Mouse (Mus musculus): ENCODE results near the gene Smim11. TPM values are rescaled to one million over a fixed set of nuclear protein-coding genes. Genes with fewer than 3 reads are reported as not detected.

Gene Smim11
- total and polyA plus RNA-seq, 3 experiments = 85.8 to 127 (median 93.0) TPM

DNA sequence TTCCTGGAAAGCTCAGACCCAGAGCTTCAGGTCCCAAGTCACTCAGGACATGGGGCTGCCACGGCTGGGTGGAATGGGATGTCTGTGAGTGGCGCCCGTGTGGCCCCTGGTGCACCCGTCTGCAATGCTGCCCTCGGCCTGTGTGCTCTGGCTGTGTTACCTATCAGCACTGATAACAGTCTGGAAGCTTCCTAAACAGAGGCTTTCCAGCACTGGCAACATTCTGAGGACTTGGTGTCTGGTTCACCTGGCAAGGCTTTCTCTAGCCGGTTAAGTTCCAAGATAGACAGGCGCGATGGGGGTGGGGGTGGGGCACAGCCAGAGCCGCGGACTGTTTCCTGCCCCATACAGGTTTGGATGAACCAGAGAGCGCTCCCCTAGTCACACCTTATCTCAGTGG lies 54.9 kb downstream of the Smim11 start:
- no peak for DNase-seq (ENCODE audit: extremely low read depth)
- Histone ChIP-seq H3K4me3 (replicated peaks in 1 of 3; ENCODE audit: low read depth in 2 of 3, low read length in 2 of 3, poor library complexity in 1 of 3) (no peak overlapping the region), H3K9ac (ENCODE audit: insufficient read depth, low read depth) (no peak overlapping the region), H3K79me2 (replicated peaks; ENCODE audit: control insufficient read depth, extremely low read depth, insufficient read depth, poor library complexity, severe bottlenecking) (no peaks in the 10 kb centered on the region), H3K27ac (ENCODE audit: insufficient read depth, low read depth) (no peak overlapping the region), H3K4me2 (ENCODE audit: insufficient read depth, low read depth, poor library complexity, severe bottlenecking) (no peak overlapping the region), H3K27me3 (replicated peaks) (peaks cover 3% of the 10 kb centered on the region), H3K36me3 (replicated peaks in 1 of 2; ENCODE audit: control insufficient read depth in 1 of 2, insufficient read depth in 1 of 2, low read length in 1 of 2) (no peaks in the 10 kb centered on the region), H3K9me3 (replicated peaks; ENCODE audit: low read length) (no peaks in the 10 kb centered on the region), H3K4me1 (ENCODE audit: control insufficient read depth in 1 of 2, insufficient read depth in 2 of 2) (peaks cover 23 to 44% of the 10 kb centered on the region in 2 experiments)
- in situ Hi-C loops (cut with MboI; ENCODE audit: low pct_ligation_motif_present, low pct_unique_long_range_greater_than_20kb, low sequenced_read_pairs) = no loop called here
- TF ChIP-seq JUND (conservative IDR thresholded peaks at IDR 0.05; ENCODE audit: low read depth, low read length) (no peak), BHLHE40 (IDR thresholded peaks at IDR 0.05; ENCODE audit: low read depth, low read length) (no peak), POLR2A (IDR thresholded peaks at IDR 0.05; ENCODE audit: low read depth, low read length) (no peak), ETS1 (conservative IDR thresholded peaks at IDR 0.05; ENCODE audit: low read depth, low read length) (no peak)
- dilution Hi-C loops (cut with MboI; ENCODE audit: extremely low pct_ligation_motif_present, extremely low pct_unique_long_range_greater_than_20kb, low sequenced_read_pairs) = no loop called here

DNA sequence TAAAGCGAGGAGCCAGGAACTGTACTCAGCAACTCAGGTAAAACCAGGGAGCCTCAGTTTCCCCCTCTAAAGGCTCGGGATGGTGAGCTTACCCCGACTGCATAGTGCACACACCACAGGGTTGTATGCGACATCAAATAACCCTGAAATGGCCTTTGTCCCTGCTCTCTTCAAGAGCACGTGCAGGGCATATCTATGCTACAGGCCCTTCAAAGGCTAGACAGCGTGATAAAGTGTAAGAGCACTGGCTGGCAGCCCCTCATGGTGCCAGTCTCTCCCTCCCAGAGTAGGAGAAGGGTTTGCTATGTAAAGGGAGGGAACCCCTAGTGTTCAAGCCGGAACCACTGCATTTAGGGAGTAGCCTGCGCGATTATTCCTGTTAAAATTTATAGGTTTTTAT lies 55.9 kb downstream of the Smim11 start:
- TF ChIP-seq CHD1 (IDR thresholded peaks at IDR 0.05; ENCODE audit: low read depth, low read length) (no peak), RAD21 (IDR thresholded peaks at IDR 0.05; ENCODE audit: low read depth, low read length) (no peak), ZMIZ1 (IDR thresholded peaks at IDR 0.05; ENCODE audit: low read depth, low read length) (no peak), USF2 (conservative IDR thresholded peaks at IDR 0.05; ENCODE audit: low read depth, low read length) (no peak), IRF4 (IDR thresholded peaks at IDR 0.05; ENCODE audit: low read depth, low read length) (no peak), EP300 (IDR thresholded peaks at IDR 0.05; ENCODE audit: low read length) (no peak), POLR2AphosphoS2 (IDR thresholded peaks at IDR 0.05; ENCODE audit: low read depth, low read length) (no peak), MXI1 (IDR thresholded peaks at IDR 0.05; ENCODE audit: low read depth, low read length) (no peak), NELFE (IDR thresholded peaks at IDR 0.05; ENCODE audit: low read depth, low read length) (no peak), TCF12 (IDR thresholded peaks at IDR 0.05; ENCODE audit: low read depth, low read length) (no peak), TBP (conservative IDR thresholded peaks at IDR 0.05; ENCODE audit: low read depth, low read length) (no peak), USF1 (IDR thresholded peaks at IDR 0.05; ENCODE audit: low read depth, low read length) (no peak), SMC3 (IDR thresholded peaks at IDR 0.05; ENCODE audit: low read depth, low read length) (no peak), JUN (IDR thresholded peaks at IDR 0.05; ENCODE audit: insufficient read depth, low read depth, low read length) (no peak), MAX (IDR thresholded peaks at IDR 0.05; ENCODE audit: low read length) (no peak), ZNF384 (IDR thresholded peaks at IDR 0.05; ENCODE audit: low read depth, low read length) (no peak), GABPA (IDR thresholded peaks at IDR 0.05; ENCODE audit: insufficient replicate concordance, low read depth, low read length) (no peak), ELF1 (IDR thresholded peaks at IDR 0.05; ENCODE audit: low read depth, low read length) (no peak), MYC (IDR thresholded peaks at IDR 0.05; ENCODE audit: low read depth, low read length) (no peak), NRF1 (IDR thresholded peaks at IDR 0.05; ENCODE audit: low read depth, low read length) (no peak)
- no peak for DNase-seq (ENCODE audit: extremely low read depth)
- Histone ChIP-seq H3K36me3 (replicated peaks in 1 of 2; ENCODE audit: control insufficient read depth in 1 of 2, insufficient read depth in 1 of 2, low read length in 1 of 2) (no peaks in the 10 kb centered on the region), H3K4me3 (replicated peaks in 1 of 3; ENCODE audit: low read depth in 2 of 3, low read length in 2 of 3, poor library complexity in 1 of 3) (no peak overlapping the region), H3K27ac (ENCODE audit: insufficient read depth, low read depth) (no peak overlapping the region), H3K9ac (ENCODE audit: insufficient read depth, low read depth) (no peak overlapping the region), H3K9me3 (replicated peaks; ENCODE audit: low read length) (no peaks in the 10 kb centered on the region), H3K4me2 (ENCODE audit: insufficient read depth, low read depth, poor library complexity, severe bottlenecking) (no peak overlapping the region), H3K4me1 (ENCODE audit: control insufficient read depth in 1 of 2, insufficient read depth in 2 of 2) (peaks cover 23 to 44% of the 10 kb centered on the region in 2 experiments), H3K27me3 (replicated peaks) (peaks cover 10% of the 10 kb centered on the region), H3K79me2 (replicated peaks; ENCODE audit: control insufficient read depth, extremely low read depth, insufficient read depth, poor library complexity, severe bottlenecking) (no peaks in the 10 kb centered on the region)
- in situ Hi-C loops (cut with MboI; ENCODE audit: low pct_ligation_motif_present, low pct_unique_long_range_greater_than_20kb, low sequenced_read_pairs) = no loop called here
- dilution Hi-C loops (cut with MboI; ENCODE audit: extremely low pct_ligation_motif_present, extremely low pct_unique_long_range_greater_than_20kb, low sequenced_read_pairs) = no loop called here

Data from CH12.LX (cell line).